Mouse (Mus musculus): ENCODE measurements around the gene Ptprc.

DNA sequence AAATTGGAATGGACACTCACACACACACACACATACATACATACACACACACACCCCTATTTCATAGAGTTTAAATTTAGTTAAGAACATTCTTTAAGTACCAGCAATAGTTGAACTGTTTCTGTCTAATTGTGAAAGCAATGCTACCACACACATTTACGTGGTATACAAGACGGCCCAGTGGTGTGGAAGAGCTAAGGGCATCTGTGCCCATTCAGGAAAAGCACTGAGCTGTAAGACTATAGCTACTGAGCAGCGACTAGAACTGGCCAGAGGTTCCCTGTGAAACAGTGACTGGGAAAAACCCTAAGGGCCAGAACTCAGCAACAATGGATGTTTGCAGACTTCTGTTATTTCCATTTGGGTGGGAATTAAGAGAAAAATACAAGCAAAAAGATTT lies 17.3 kb downstream of the Ptprc start:
- TF ChIP-seq CTCF (IDR thresholded peaks at IDR 0.05) (no peak), POLR2A (IDR thresholded peaks at IDR 0.05; ENCODE audit: insufficient read depth, low read depth, low read length) (no peak)

All from heart, adult 2 months (tissue).